Mouse (Mus musculus): ENCODE measurements at regions not wholly inside any gene's neighbourhood (a gene's known extent, or its start where the extent isn't known, plus 50 kb on each side); places are given as distances from the start of the nearest gene placed in this dataset.

- no peak for ATAC-seq (replicated peaks in 1 of 2; ENCODE audit: insufficient read depth in 1 of 2, low FRiP score in 2 of 2, low TSS enrichment in 1 of 2, low read depth in 1 of 2, poor library complexity in 2 of 2, severe bottlenecking in 2 of 2)
Observed at GRCm38 (mm10) chr3:100264991-100265390, 102.8 kb upstream of the Wdr3 start.
